Mouse (Mus musculus): ENCODE data around the gene Prkce.

DNA sequence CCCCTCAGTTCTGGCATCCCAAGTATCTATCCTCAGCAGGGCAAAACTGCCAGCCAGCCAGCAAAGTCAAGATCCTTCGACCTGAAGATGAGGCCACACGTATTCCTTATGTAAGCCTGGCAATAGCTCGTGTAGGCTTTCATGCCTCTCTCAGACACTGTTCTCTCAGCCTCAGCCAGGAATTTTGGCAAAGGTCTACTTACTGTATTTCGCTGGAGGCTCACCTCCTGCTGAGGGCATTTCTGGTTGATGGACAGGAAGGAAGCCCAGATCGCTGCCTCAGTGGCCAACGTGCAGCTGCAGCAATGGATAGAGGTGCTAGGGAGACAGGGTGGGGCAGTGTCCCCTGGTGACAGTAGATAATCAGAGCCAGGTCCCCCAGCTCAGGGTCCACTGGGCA, 413.1 kb downstream of the Prkce start:
- TF ChIP-seq CTCF (IDR thresholded peaks at IDR 0.05; ENCODE audit: low read depth, low read length) = no peak
- no peak for TF ChIP-seq GATA2 (IDR thresholded peaks at IDR 0.05; ENCODE audit: borderline replicate concordance, low read depth, low read length)

Data from G1E (cell line).